Mouse (Mus musculus): ENCODE measurements at regions not wholly inside any gene's neighbourhood (a gene's known extent, or its start where the extent isn't known, plus 50 kb on each side); places are given as distances from the start of the nearest gene placed in this dataset.

DNA sequence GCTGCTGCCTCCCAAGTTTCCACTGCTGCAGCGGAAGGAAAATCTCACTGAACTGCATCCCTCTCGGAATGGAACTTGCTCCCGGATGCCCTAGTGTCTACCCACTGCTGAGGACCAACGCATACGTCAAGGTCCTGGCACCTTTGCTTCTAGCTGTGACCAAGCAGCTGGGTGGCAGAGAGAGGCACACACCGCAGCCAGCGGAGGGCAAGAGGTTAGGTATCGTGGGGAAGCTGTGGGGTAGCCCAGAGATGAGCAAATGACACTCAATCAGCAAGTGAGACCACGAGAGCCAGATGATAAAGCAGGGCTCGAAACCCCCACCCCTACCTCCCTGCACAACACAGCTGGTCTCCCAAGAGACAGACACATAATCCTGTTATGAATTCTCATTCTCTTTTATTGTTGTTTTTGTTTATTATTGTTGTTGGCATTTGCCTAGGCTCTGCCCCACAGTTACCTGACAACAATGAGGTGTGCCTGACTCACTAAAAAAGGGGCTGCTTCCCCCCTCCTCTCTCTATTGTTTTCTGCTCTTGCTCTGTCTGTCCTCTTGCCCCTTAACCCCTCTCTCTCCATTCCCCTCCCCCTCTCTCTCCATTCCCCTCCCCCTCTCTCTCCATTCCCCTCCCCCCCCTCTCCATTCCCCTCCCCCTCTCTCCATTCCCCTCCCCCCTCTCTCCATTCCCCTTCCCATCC lies 112.0 kb upstream of the Spred2 start:
- no peak for TF ChIP-seq CTCF (IDR thresholded peaks at IDR 0.05; ENCODE audit: borderline replicate concordance, insufficient read depth, low read length)
- TF ChIP-seq POLR2A (IDR thresholded peaks at IDR 0.05; ENCODE audit: low read depth, low read length) = no peak

All from embryonic fibroblast, embryonic 13.5 days (primary cell).